Mouse (Mus musculus): ENCODE results near the gene Usp53. TPM values are rescaled to one million over a fixed set of nuclear protein-coding genes. Genes with fewer than 3 reads are reported as not detected.

Gene Usp53
- polyA plus RNA-seq, 1 experiment = 18.3 TPM

DNA sequence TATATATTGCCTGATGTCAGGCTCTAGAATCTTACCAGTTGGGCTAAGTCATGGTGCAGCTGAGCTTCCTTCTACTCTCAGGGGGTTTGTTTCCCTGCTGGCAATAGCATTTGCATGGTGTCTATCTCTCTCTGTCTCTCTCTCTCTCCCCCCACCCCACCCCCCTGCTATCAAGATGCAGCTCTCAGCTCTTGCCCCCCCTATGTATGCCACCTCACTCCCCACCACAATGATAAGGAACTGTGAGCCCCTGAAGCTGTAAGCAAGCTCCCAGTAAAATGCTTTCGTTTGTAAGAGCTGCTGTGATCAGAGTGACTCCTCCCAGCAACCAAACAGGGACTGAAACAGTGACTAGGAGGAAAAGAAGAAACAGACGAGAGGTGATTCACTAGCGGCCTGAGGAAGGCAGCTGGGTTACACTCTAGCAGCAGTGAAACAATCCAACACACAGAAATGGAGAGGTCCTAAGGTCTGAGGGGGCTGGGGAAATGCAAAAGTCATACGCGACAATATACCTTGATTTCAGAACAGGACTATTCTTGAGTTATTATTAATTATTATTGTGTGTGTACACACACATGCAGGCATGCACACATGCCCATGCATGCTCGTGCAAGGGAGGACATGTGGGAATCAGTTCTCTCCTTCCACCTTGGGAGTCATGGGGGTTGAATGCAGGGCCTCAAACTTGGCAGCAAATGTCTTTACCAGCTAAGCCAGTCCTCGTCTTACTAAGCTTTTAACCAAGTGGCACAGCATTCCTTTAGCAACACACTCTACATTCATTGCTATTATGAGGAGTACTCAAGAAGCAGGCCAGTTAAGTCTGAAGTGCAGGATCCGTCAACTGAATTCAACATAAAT is 63.5 kb downstream of the Usp53 start:
- Histone ChIP-seq H3K27me3 (ENCODE audit: control insufficient read depth, insufficient read depth, low read length) (no peaks in the 10 kb centered on the region), H3K27ac (ENCODE audit: insufficient read depth, low read length) (no peak overlapping the region), H3K4me1 (ENCODE audit: control insufficient read depth, insufficient read depth, low read length) (no peaks in the 10 kb centered on the region), H3K4me3 (replicated peaks; ENCODE audit: insufficient read depth, low read depth, low read length) (no peak overlapping the region)
- WGBS = 57% methylated on average over 8 of the region's 8 CpGs
- no peak for DNase-seq
- no peak for TF ChIP-seq CTCF (IDR thresholded peaks at IDR 0.05; ENCODE audit: borderline replicate concordance, insufficient read depth, low read depth, low read length)
- no peak for TF ChIP-seq POLR2A (IDR thresholded peaks at IDR 0.05; ENCODE audit: borderline replicate concordance, insufficient read depth, low read length)

DNA sequence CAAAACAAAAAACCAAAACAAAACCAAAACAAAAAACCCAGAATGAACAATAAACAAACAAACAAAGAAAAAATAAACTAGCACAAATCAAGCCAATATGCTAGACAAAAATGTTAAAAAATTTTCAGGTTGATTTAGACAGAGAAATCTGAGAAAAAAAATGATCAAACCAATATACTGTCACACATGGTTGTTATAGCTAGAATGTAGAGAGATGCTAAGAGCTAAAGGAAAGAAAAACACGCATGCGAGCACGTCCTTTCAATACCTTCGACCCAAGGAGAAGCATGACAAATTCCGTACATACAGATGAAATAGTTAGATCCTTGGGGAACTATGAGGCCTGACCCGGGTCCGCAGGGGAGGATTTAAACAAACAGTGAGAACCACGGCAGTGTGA is 65.0 kb downstream of the Usp53 start, which contains the start of gene Gm10959:
Gm10959 (minus strand) TSS at position 101 of the 400 bp plus-strand sequence.
- WGBS = 77% methylated on average over 8 of the region's 8 CpGs
- Histone ChIP-seq H3K4me1 (ENCODE audit: control insufficient read depth, insufficient read depth, low read length) (no peaks in the 10 kb centered on the region), H3K27me3 (ENCODE audit: control insufficient read depth, insufficient read depth, low read length) (no peaks in the 10 kb centered on the region), H3K4me3 (replicated peaks; ENCODE audit: insufficient read depth, low read depth, low read length) (no peak within 1 kb of the TSS), H3K27ac (ENCODE audit: insufficient read depth, low read length) (no peak within 1 kb of the TSS)
- DNase-seq = no peak
- TF ChIP-seq POLR2A (IDR thresholded peaks at IDR 0.05; ENCODE audit: borderline replicate concordance, insufficient read depth, low read length) (no peak), CTCF (IDR thresholded peaks at IDR 0.05; ENCODE audit: borderline replicate concordance, insufficient read depth, low read depth, low read length) (no peak)

DNA sequence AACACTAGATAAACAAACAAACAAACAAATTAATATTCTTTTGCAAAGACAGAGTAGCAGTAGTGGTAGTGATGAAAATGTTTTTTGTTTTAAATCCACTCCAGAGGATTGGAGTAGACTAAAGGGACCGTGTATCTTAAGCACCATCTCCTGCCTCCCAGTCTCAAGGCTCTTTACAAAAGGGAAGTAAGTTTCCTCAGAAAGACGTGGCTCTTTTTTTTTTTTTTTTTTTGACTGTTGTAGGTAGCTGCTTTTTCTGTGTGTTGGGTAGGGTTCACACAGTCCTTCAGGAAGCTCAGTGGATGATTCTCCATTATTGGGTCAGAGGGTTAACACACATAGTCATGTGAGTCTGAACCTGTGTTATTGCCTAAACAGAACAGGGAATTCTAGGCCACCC is 65.6 kb downstream of the Usp53 start:
- DNase-seq = no peak
- no peak for TF ChIP-seq CTCF (IDR thresholded peaks at IDR 0.05; ENCODE audit: borderline replicate concordance, insufficient read depth, low read depth, low read length)
- no peak for TF ChIP-seq POLR2A (IDR thresholded peaks at IDR 0.05; ENCODE audit: borderline replicate concordance, insufficient read depth, low read length)
- Histone ChIP-seq H3K4me3 (replicated peaks; ENCODE audit: insufficient read depth, low read depth, low read length) (no peak overlapping the region), H3K27me3 (ENCODE audit: control insufficient read depth, insufficient read depth, low read length) (no peaks in the 10 kb centered on the region), H3K27ac (ENCODE audit: insufficient read depth, low read length) (no peak overlapping the region), H3K4me1 (ENCODE audit: control insufficient read depth, insufficient read depth, low read length) (no peaks in the 10 kb centered on the region)
- WGBS = 64% methylated on average over 2 of the region's 2 CpGs

DNA sequence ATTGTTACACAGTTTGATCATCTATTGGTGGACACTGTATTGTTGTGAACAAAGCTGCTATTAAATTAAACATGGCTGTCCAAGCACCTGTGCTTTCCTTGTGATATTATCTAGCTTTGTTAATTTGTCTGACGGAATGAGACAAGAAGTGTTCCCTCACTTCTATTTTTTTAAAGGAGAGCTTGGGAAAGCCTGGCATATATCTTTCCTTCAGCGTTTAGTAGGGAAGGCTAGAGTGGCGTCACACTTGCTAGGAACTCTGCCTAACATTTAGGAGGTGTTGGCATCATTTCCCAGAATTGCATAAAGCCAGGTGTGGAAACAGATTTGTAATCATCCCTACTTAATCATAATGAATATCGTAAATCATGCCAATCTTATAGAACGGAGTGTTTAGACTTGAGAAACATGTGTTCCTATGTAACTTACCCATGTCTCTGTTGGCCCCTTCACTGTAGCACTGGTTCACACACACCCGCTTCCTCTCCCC is 68.1 kb downstream of the Usp53 start:
- Histone ChIP-seq H3K27me3 (ENCODE audit: control insufficient read depth, insufficient read depth, low read length) (no peaks in the 10 kb centered on the region), H3K27ac (ENCODE audit: insufficient read depth, low read length) (no peak overlapping the region), H3K4me3 (replicated peaks; ENCODE audit: insufficient read depth, low read depth, low read length) (no peak overlapping the region), H3K4me1 (ENCODE audit: control insufficient read depth, insufficient read depth, low read length) (no peaks in the 10 kb centered on the region)
- WGBS = 86% methylated on average over 6 of the region's 6 CpGs
- DNase-seq = no peak
- no peak for TF ChIP-seq POLR2A (IDR thresholded peaks at IDR 0.05; ENCODE audit: borderline replicate concordance, insufficient read depth, low read length)
- no peak for TF ChIP-seq CTCF (IDR thresholded peaks at IDR 0.05; ENCODE audit: borderline replicate concordance, insufficient read depth, low read depth, low read length)

DNA sequence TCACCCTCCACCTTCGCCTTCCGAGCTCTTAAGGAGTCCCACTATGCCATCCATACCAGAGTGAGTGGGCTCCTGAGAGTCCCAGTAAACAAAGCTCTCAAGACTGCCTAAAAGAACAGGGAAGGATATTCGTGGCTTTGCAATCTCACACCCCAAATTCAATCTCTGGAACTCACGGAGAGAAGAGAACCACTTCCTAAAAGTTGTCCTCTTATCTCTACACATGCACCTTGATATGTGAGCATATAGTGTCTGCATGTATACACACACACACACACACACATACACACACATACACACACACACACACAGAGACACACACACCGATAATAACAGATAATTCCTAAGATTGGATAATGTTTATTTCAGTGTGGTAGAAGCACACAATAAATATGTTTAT is 68.8 kb downstream of the Usp53 start:
- Histone ChIP-seq H3K4me3 (replicated peaks; ENCODE audit: insufficient read depth, low read depth, low read length) (no peak overlapping the region), H3K27me3 (ENCODE audit: control insufficient read depth, insufficient read depth, low read length) (no peaks in the 10 kb centered on the region), H3K27ac (ENCODE audit: insufficient read depth, low read length) (no peak overlapping the region), H3K4me1 (ENCODE audit: control insufficient read depth, insufficient read depth, low read length) (no peaks in the 10 kb centered on the region)
- no peak for DNase-seq
- 83% methylated on average over 5 of the region's 5 CpGs for WGBS
- TF ChIP-seq POLR2A (IDR thresholded peaks at IDR 0.05; ENCODE audit: borderline replicate concordance, insufficient read depth, low read length) (no peak), CTCF (IDR thresholded peaks at IDR 0.05; ENCODE audit: borderline replicate concordance, insufficient read depth, low read depth, low read length) (no peak)

DNA sequence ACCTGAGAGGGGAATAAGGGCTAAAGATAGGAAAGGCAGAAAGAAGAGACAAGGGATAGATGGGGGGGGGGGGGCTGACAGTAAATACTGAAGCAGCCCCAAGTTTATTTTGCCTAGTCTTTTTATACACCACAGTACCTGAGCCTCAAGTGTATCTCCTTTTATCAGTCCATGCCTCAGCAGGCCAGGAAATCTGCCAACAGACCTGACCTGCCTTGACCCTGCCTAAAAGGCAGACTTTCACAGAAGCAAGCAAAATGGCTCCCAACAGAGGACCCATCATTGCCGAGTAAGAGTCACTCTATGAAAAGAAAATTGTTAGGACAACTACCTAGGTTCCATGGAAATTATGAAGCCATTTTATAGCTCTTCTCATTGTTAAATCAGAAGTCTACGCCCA is 76.5 kb downstream of the Usp53 start:
- no peak overlapping the region for H3K4me3 ChIP-seq (replicated peaks; ENCODE audit: insufficient read depth, low read depth, low read length)
- 73% methylated on average over 2 of the region's 2 CpGs for WGBS
- no peaks in the 10 kb centered on the region for H3K4me1 ChIP-seq (ENCODE audit: control insufficient read depth, insufficient read depth, low read length)
- H3K27me3 ChIP-seq (ENCODE audit: control insufficient read depth, insufficient read depth, low read length) = no peaks in the 10 kb centered on the region
- no peak for TF ChIP-seq POLR2A (IDR thresholded peaks at IDR 0.05; ENCODE audit: borderline replicate concordance, insufficient read depth, low read length)
- no peak for TF ChIP-seq CTCF (IDR thresholded peaks at IDR 0.05; ENCODE audit: borderline replicate concordance, insufficient read depth, low read depth, low read length)
- H3K27ac ChIP-seq (ENCODE audit: insufficient read depth, low read length) = no peak overlapping the region
- DNase-seq = no peak

DNA sequence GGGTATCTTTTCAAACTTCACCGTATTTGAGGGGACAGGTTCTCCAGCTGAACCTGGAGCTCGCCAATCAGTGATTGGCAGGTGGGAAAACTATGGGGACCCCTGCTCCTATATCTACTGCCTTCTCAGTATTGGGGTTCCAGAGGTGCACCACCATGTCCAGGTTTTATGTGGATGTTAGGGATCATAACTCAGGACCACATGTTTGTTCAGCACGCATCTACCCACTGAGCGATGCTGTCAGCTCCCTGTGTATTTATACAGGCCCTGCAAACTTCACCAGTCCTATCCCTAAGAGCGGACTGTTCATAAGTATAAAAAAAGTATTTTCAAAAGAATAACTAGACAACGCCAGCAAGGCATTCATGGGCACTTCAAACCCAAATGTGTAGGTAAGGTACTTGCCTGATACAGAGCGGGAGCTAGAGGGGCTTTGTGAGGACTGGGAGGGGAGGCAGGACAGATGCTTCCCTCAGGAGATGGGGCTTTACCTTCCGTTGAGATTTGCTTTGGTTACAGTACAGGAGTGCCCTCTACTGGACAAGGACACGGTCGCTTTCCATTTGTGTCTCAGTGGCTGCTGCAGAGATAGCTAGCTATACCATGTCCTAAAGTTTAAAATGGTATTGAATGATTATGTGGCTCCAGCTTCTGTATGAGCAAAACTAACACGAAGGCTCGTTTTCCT is 80.4 kb downstream of the Usp53 start:
- H3K27me3 ChIP-seq (ENCODE audit: control insufficient read depth, insufficient read depth, low read length) = no peaks in the 10 kb centered on the region
- peak; percentile 69 for TF ChIP-seq CTCF (IDR thresholded peaks at IDR 0.05; ENCODE audit: borderline replicate concordance, insufficient read depth, low read depth, low read length)
- no peak for TF ChIP-seq POLR2A (IDR thresholded peaks at IDR 0.05; ENCODE audit: borderline replicate concordance, insufficient read depth, low read length)
- WGBS = 42% methylated on average over 12 of the region's 12 CpGs
- DNase-seq = peak in 1 of 2 experiments; percentile 22
- H3K4me3 ChIP-seq (replicated peaks; ENCODE audit: insufficient read depth, low read depth, low read length) = no peak overlapping the region
- H3K27ac ChIP-seq (ENCODE audit: insufficient read depth, low read length) = no peak overlapping the region
- H3K4me1 ChIP-seq (ENCODE audit: control insufficient read depth, insufficient read depth, low read length) = no peaks in the 10 kb centered on the region
